Mouse (Mus musculus): ENCODE results near the gene Mfsd2a.

GRCm38 (mm10) chr4:122983486-122984261, 22.7 kb upstream of the Mfsd2a start:
- TF ChIP-seq USF1 (IDR thresholded peaks at IDR 0.05; ENCODE audit: low read depth), result no peak
- no peak for TF ChIP-seq POLR2A (IDR thresholded peaks at IDR 0.05; ENCODE audit: insufficient read length, low read depth)
- TF ChIP-seq TCF12 (IDR thresholded peaks at IDR 0.05; ENCODE audit: insufficient read depth, poor library complexity, severe bottlenecking), result no peak
- no peak for TF ChIP-seq REST (IDR thresholded peaks at IDR 0.05; ENCODE audit: insufficient read depth, insufficient read length)
- TF ChIP-seq MYOG (IDR thresholded peaks at IDR 0.05; ENCODE audit: control insufficient read depth in 1 of 3, insufficient read depth in 1 of 3, insufficient read length in 2 of 3, low read depth in 2 of 3), result no peak
- TF ChIP-seq MYOD1 (IDR thresholded peaks at IDR 0.05; ENCODE audit: control insufficient read depth in 1 of 3, insufficient read length in 2 of 3, low read depth in 2 of 3), result no peak
- TF ChIP-seq TCF3 (IDR thresholded peaks at IDR 0.05; ENCODE audit: insufficient read length, low read depth), result no peak

All from myocyte (in vitro differentiated cells).